Mouse (Mus musculus) stomach, postnatal 0 days (tissue): ENCODE measurements around the gene Fbxw7. TPM values are rescaled to one million over a fixed set of nuclear protein-coding genes. Genes with fewer than 3 reads are reported as not detected.

Experiments used
- ATAC-seq: fragments of 200-750 bp; cut with Nextera tagmentation; 2 replicates; pipeline ENCODE4 v1.8.0; 2017; ENCODE audit not compliant: low FRiP score, low TSS enrichment
- DNase-seq: peaks from one replicate; pipeline ENCODE4 v3.0.0-alpha.2; 2016; ENCODE audit warnings: low spot score
- H3K27ac ChIP-seq: fragments of 300-500 bp; sonication (generic); replicated peaks from 2 replicates; pipeline ENCODE4 v1.5.1; 2014; ENCODE audit warnings: mild to moderate bottlenecking, control low read depth
- H3K27me3 ChIP-seq: fragments of 300-500 bp; sonication (generic); 2 replicates; pipeline ENCODE4 v1.6.1; 2014; ENCODE audit warnings: low read length; ENCODE audit not compliant: control insufficient read depth, insufficient read depth
- H3K36me3 ChIP-seq: fragments of 300-500 bp; sonication (generic); 2 replicates; pipeline ENCODE4 v1.6.1; 2014; ENCODE audit warnings: low read length, mixed read lengths; ENCODE audit not compliant: control insufficient read depth, insufficient read depth
- H3K4me1 ChIP-seq: fragments of 300-500 bp; sonication (generic); replicated peaks from 2 replicates; pipeline ENCODE4 v1.6.1; 2014; ENCODE audit warnings: antibody characterized with exemption; ENCODE audit not compliant: control insufficient read depth, insufficient read depth
- H3K4me2 ChIP-seq: fragments of 300-500 bp; sonication (generic); replicated peaks from 2 replicates; pipeline ENCODE4 v1.6.1; 2014; ENCODE audit warnings: low read depth, mild to moderate bottlenecking, control low read depth, moderate library complexity
- H3K4me3 ChIP-seq: fragments of 300-500 bp; sonication (generic); 2 replicates; pipeline ENCODE4 v1.5.1; 2014; ENCODE audit warnings: low read depth, low read length, control low read depth
- H3K9ac ChIP-seq: fragments of 300-500 bp; sonication (generic); 2 replicates; pipeline ENCODE4 v1.6.1; 2014; ENCODE audit warnings: mild to moderate bottlenecking, low read length, control low read depth, mixed read lengths
- H3K9me3 ChIP-seq: fragments of 300-500 bp; sonication (generic); 2 replicates; pipeline ENCODE4 v1.6.1; 2016; ENCODE audit warnings: low read length; ENCODE audit not compliant: control insufficient read depth
- CTCF ChIP-seq: IDR thresholded peaks from 2 replicates; pipeline ENCODE4 v1.5.1; 2016; ENCODE audit warnings: antibody characterized with exemption, low read depth, mild to moderate bottlenecking, moderate library complexity
- EP300 ChIP-seq: optimal IDR thresholded peaks from 2 replicates; pipeline ENCODE3; 2016; ENCODE audit warnings: antibody characterized with exemption
- WGBS: fragments of 180-500 bp; shearing (Covaris S2); extraction: QIAGEN DNeasy Blood & Tissue Kit; methylation state at CpG from one replicate; pipeline ENCODE4 v1.1.7; 2014; 5-methylcytosine and 5-hydroxymethylcytosine counted together
- polyA plus RNA-seq: library from polyadenylated mRNA; unstranded; fragments of >200 nt; fragmentation: Nextera tagmentation; extraction: Ambion mirVana; gene quantifications from 2 replicates; pipeline ENCODE4 v1.2.1, GENCODE M21; 2015

The Fbxw7 gene
- polyA plus RNA-seq: 6.7 and 7.4 TPM in 2 replicates

DNA sequence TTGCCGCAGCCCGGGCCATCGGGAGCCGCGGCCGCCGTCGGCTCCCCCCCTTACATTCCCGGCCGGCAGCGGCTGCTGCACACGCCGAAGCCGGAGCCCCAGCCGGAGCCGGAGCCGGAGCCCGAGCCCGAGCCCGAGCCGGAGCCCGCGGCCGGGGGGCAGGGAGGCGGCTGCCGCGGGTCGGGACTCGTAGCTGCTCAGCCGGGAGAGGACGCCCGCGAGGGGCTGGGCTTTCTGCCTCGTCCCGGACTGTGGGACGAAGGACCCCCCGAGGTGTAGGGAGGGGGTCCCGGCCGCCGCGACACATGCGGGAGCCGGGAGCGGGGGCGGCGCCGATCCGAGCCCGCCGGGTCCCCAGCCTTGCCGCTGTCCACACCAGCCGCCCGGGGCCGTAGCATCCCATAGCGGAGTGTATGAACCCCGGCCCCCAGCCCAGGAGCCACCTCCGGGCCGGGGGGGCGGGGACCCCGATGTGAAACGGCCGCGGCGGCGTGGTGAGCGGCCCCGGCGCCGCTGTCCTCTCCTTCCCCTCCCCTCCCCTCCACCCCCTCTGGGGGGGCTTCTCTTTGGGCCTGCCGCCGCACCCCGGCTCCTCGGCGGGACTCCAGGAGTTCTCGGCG, at the start of gene Fbxw7:
Fbxw7 (plus strand) TSS at position 507 of the 620 bp plus-strand sequence.
- Histone ChIP-seq H3K27ac (peak within 1 kb of the TSS; percentile 99), H3K4me3 (peak within 1 kb of the TSS; percentile 98), H3K9ac (peak within 1 kb of the TSS; percentile 91), H3K27me3 (no peaks in the 10 kb centered on the region), H3K4me2 (peak within 1 kb of the TSS; percentile 99), H3K36me3 (no peaks in the 10 kb centered on the region), H3K9me3 (no peaks in the 10 kb centered on the region), H3K4me1 (no peaks in the 10 kb centered on the region)
- ATAC-seq (peak; percentile 55; the same call in 1 of the 2 replicates), DNase-seq (no peak)
- TF ChIP-seq EP300 (no peak), CTCF (no peak)
- WGBS: 0% methylated on average over 21 of the region's 76 CpGs

DNA sequence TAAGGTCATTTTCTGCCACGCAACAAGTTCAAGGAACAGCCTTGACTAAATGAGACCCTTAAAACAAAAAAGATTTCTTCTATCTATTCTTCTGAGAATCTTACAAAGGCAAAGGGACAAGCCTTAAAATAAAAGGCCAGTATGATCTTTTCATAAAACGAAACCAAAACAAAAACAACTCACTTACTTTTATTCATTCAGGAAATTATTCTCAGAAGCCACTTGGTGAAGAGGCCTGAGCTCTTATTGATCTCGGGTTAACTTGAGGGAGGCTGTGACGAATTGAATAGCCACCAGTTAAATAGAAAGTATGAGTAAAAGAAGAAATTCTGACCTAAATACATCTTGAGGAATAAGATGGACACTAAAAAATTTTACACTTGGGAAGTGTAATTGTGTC, 46.1 kb upstream of the Fbxw7 start:
- Histone ChIP-seq H3K36me3 (no peaks in the 10 kb centered on the region), H3K4me1 (no peaks in the 10 kb centered on the region; the same call in 1 of the 2 replicates), H3K27me3 (no peaks in the 10 kb centered on the region), H3K4me3 (no peak overlapping the region), H3K9me3 (no peaks in the 10 kb centered on the region), H3K9ac (no peak overlapping the region), H3K27ac (no peak overlapping the region), H3K4me2 (no peak overlapping the region)
- ATAC-seq (no peak), DNase-seq (no peak)
- WGBS: 89% methylated on average over 4 of the region's 4 CpGs
- TF ChIP-seq CTCF: no peak
- TF ChIP-seq EP300: no peak

DNA sequence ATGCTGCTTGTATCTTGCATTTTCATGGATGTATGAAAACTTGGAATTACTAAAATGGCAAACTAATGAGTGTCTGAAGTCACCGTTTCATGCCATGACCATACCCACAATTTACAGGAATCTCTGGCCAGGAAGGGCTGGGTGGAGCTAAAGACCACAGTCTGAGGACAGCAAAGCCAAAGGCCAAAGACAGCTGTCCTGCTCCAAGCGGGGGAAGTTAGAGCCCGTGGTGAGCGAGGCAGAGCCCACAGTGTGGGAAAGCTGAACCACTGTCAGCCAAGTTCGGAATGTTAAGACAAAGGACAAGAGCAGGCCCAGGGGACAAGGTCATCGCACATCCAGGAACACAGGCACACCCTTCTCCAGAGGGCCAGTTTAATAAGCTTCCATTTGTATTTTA, 45.7 kb upstream of the Fbxw7 start:
- TF ChIP-seq EP300: no peak
- TF ChIP-seq CTCF: no peak

DNA sequence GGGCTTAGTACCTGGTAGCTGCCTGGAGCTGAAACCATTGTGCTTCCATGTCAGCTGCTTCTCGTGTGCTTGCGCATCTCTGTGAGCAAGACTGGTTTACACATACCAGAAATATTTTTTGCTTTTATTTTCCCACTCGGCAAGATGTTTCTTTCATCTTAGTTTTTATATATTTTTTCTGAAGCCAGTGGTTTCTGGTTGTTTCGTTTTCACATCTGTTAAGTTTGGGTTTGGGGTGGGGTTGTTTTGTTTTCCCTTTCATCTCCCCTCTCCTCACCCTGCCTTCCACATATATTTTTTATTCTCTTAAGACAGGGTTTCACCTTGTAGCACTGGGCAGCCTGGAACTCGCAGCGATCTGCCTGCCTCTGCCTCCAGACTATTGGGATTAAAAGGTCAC, 44.5 kb upstream of the Fbxw7 start:
- no peaks in the 10 kb centered on the region for H3K36me3 ChIP-seq
- no peak overlapping the region for H3K4me3 ChIP-seq
- no peak for ATAC-seq
- H3K9ac ChIP-seq: no peak overlapping the region
- TF ChIP-seq EP300: no peak
- TF ChIP-seq CTCF: no peak
- H3K4me2 ChIP-seq: no peak overlapping the region
- WGBS: 81% methylated on average over 6 of the region's 6 CpGs
- no peak for DNase-seq
- H3K4me1 ChIP-seq: no peaks in the 10 kb centered on the region; the same call in 1 of the 2 replicates
- H3K27me3 ChIP-seq: no peaks in the 10 kb centered on the region
- no peaks in the 10 kb centered on the region for H3K9me3 ChIP-seq
- no peak overlapping the region for H3K27ac ChIP-seq

More for the DNA sequence above, 45.7 kb upstream of the Fbxw7 start:
- H3K4me1 ChIP-seq: no peaks in the 10 kb centered on the region; the same call in 1 of the 2 replicates
- DNase-seq (no peak), ATAC-seq (no peak)
- H3K4me3 ChIP-seq: no peak overlapping the region
- WGBS: 74% methylated on average over 6 of the region's 6 CpGs
- H3K4me2 ChIP-seq: no peak overlapping the region
- H3K9me3 ChIP-seq: no peaks in the 10 kb centered on the region
- H3K9ac ChIP-seq: no peak overlapping the region
- no peak overlapping the region for H3K27ac ChIP-seq
- no peaks in the 10 kb centered on the region for H3K36me3 ChIP-seq
- H3K27me3 ChIP-seq: no peaks in the 10 kb centered on the region

DNA sequence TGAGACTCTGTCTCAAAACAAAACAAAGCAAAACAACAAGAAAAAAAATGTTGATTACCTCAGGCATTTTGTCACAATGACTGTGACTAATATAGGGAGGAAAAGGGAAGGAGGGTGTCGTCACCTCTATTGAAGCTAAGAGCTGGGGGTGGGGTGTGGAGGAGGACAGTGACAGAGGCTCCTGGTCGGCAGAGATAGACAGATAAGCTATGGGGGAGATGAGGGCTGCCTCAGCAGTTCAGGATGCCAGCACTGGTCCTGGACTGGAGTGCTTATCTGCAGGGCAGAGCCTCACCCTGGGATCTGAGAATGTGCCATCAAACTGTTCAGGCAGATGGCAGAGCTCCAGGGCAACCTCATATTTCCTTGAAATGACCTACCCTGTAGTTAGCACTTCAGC, 43.1 kb upstream of the Fbxw7 start:
- H3K4me2 ChIP-seq: no peak overlapping the region
- no peak; the same call in 1 of the 2 replicates for ATAC-seq
- peaks cover 6% of the 10 kb centered on the region for H3K4me1 ChIP-seq
- TF ChIP-seq EP300 (no peak), CTCF (no peak)
- H3K9ac ChIP-seq: no peak overlapping the region
- no peaks in the 10 kb centered on the region for H3K27me3 ChIP-seq
- DNase-seq: no peak
- no peaks in the 10 kb centered on the region for H3K36me3 ChIP-seq
- no peak overlapping the region for H3K27ac ChIP-seq
- no peak overlapping the region for H3K4me3 ChIP-seq
- no peaks in the 10 kb centered on the region for H3K9me3 ChIP-seq
- 40% methylated on average over 2 of the region's 2 CpGs for WGBS

DNA sequence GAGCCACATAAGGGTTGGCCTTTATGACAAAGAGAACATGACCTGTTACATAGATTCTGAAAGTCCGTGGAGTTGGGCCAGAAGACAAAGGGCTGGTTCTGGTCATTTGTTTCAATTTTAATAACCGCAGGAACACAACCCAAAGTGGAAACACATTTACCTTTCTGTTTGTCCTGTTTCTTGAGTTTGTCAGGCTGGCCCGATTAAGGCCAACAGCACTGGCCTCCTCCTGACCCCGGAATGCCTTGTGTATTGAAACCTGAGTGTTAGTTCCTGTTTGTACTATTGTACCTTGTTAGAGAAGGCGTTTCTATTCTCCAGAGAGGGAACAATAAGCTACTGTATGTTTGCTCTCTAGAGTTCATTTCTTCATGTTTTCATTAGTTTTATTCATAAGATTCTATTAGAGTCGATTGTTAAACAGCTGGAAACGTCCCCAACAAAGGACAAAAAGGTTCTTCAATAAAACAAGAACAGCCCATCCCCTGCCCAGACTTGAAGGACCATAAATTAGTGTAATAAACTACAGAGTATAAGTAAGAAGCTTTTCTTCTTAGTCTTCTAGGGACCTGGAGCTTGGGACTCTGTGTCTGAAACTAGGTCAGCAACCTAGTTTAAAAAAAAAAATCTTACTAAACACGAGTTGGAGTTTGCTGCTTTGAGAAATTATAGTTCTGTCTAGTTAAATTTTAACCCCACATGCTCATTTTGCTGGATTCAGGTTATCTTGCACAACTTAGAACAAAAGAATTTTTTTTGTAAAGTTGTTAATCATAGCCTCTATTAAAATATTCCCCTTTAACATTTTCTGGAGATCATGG, 40.6 kb upstream of the Fbxw7 start:
- H3K27ac ChIP-seq: peak overlapping the region; percentile 78
- DNase-seq: peak; percentile 63
- WGBS: 35% methylated on average over 8 of the region's 8 CpGs

More for the DNA sequence above, 40.6 kb upstream of the Fbxw7 start:
- no peaks in the 10 kb centered on the region for H3K27me3 ChIP-seq
- H3K36me3 ChIP-seq: no peaks in the 10 kb centered on the region
- no peak overlapping the region for H3K4me2 ChIP-seq
- no peaks in the 10 kb centered on the region for H3K9me3 ChIP-seq
- TF ChIP-seq CTCF: no peak
- no peak for TF ChIP-seq EP300
- no peak overlapping the region for H3K9ac ChIP-seq
- peaks cover 6% of the 10 kb centered on the region for H3K4me1 ChIP-seq
- H3K4me3 ChIP-seq: no peak overlapping the region
- peak; percentile 89 for ATAC-seq
